Mouse (Mus musculus) MEL (cell line): ENCODE data around the gene Pgm3. TPM values are rescaled to one million over a fixed set of nuclear protein-coding genes. Genes with fewer than 3 reads are reported as not detected.

Experiments
- DNase-seq: peaks from one replicate; pipeline ENCODE4 v3.0.0; 2011; ENCODE audit warnings: low read depth, low spot score
- H3K27ac ChIP-seq: 2 replicates; pipeline ENCODE4 v1.5.1; 2012; ENCODE audit warnings: low read depth, mild to moderate bottlenecking, control low read depth, low read length, moderate library complexity; ENCODE audit not compliant: control insufficient read depth
- H3K27me3 ChIP-seq, 2 experiments: fragments of 150-350 bp in 1 of 2; sonication (generic) in 1 of 2; 2 replicates each; pipeline ENCODE4 v1.6.1; 2012; ENCODE audit warnings: low read length in 2 of 2, mild to moderate bottlenecking in 2 of 2, improper control_type of control experiment in 1 of 2, moderate library complexity in 1 of 2; ENCODE audit not compliant: insufficient read depth in 2 of 2, control insufficient read depth in 1 of 2
- H3K36me3 ChIP-seq, 2 experiments: 2 replicates each; pipeline ENCODE4 v1.6.1; 2012 to 2014; ENCODE audit warnings: low read length in 2 of 2, improper control_type of control experiment in 1 of 2, inconsistent platforms in 1 of 2, mild to moderate bottlenecking in 1 of 2; ENCODE audit not compliant: insufficient read depth in 2 of 2, control insufficient read depth in 1 of 2
- H3K4me1 ChIP-seq, 2 experiments: fragments of 150-350 bp in 1 of 2; sonication (generic) in 1 of 2; 2 replicates each; pipeline ENCODE4 v1.6.1; 2012; ENCODE audit warnings: low read length in 2 of 2, improper control_type of control experiment in 1 of 2, mild to moderate bottlenecking in 1 of 2; ENCODE audit not compliant: insufficient read depth in 2 of 2, control insufficient read depth in 1 of 2
- H3K4me3 ChIP-seq, 2 experiments: fragments of 150-350 bp in 1 of 2; sonication (generic) in 1 of 2; 2 replicates each; pipeline ENCODE4 v1.5.1; 2012; ENCODE audit warnings: low read depth in 2 of 2, low read length in 2 of 2, mild to moderate bottlenecking in 2 of 2, moderate library complexity in 2 of 2, control low read depth in 1 of 2, improper control_type of control experiment in 1 of 2; ENCODE audit not compliant: control insufficient read depth in 1 of 2, insufficient read depth in 1 of 2
- H3K79me2 ChIP-seq: 2 replicates; pipeline ENCODE4 v1.6.1; 2012; ENCODE audit warnings: mild to moderate bottlenecking, low read length, moderate library complexity; ENCODE audit not compliant: control insufficient read depth, poor library complexity, insufficient read depth
- H3K9ac ChIP-seq: 2 replicates; pipeline ENCODE4 v1.6.1; 2012; ENCODE audit warnings: low read depth, mild to moderate bottlenecking, control low read depth, low read length, moderate library complexity; ENCODE audit not compliant: control insufficient read depth, poor library complexity, severe bottlenecking
- H3K9me3 ChIP-seq: fragments of 150-350 bp; sonication (generic); replicated peaks from 2 replicates; pipeline ENCODE4 v1.6.1; 2012; ENCODE audit warnings: mild to moderate bottlenecking, low read length, improper control_type of control experiment, moderate library complexity; ENCODE audit not compliant: insufficient read depth
- BHLHE40 ChIP-seq: IDR thresholded peaks from 2 replicates; pipeline ENCODE4 v1.6.1; 2012; ENCODE audit warnings: low read depth, mild to moderate bottlenecking, inconsistent platforms, low read length, improper control_type of control experiment, borderline replicate concordance
- CTCF ChIP-seq, 3 experiments: IDR thresholded peaks in 2 of 3; conservative IDR thresholded peaks in 1 of 3; 2 replicates each; pipeline ENCODE4 v1.5.1; 2011 to 2012; ENCODE audit warnings: low read length in 3 of 3, low read depth in 2 of 3, mild to moderate bottlenecking in 2 of 3, improper control_type of control experiment in 1 of 3, inconsistent platforms in 1 of 3, mixed read lengths in 1 of 3, moderate library complexity in 1 of 3; ENCODE audit not compliant: control insufficient read depth in 1 of 3, insufficient read depth in 1 of 3, poor library complexity in 1 of 3, severe bottlenecking in 1 of 3
- E2F4 ChIP-seq: IDR thresholded peaks from 2 replicates; pipeline ENCODE4 v1.6.1; 2011; ENCODE audit warnings: low read depth, low read length, improper control_type of control experiment, borderline replicate concordance
- ELF1 ChIP-seq: IDR thresholded peaks from 2 replicates; pipeline ENCODE4 v1.6.1; 2014; ENCODE audit warnings: low read depth, mild to moderate bottlenecking, inconsistent platforms, low read length, improper control_type of control experiment, moderate library complexity
- GABPA ChIP-seq: IDR thresholded peaks from 2 replicates; pipeline ENCODE4 v1.6.1; 2012; ENCODE audit warnings: low read depth, mild to moderate bottlenecking, inconsistent platforms, low read length, improper control_type of control experiment, moderate library complexity
- HCFC1 ChIP-seq: IDR thresholded peaks from 2 replicates; pipeline ENCODE4 v1.6.1; 2012; ENCODE audit warnings: low read depth, mild to moderate bottlenecking, inconsistent platforms, low read length, improper control_type of control experiment, moderate library complexity
- JUND ChIP-seq: IDR thresholded peaks from 2 replicates; pipeline ENCODE4 v1.6.1; 2011; ENCODE audit warnings: low read depth, mild to moderate bottlenecking, improper control_type of control experiment, low read length
- KAT2A ChIP-seq: conservative IDR thresholded peaks from 2 replicates; pipeline ENCODE4 v1.6.1; 2012; ENCODE audit warnings: low read depth, low read length, improper control_type of control experiment, inconsistent platforms
- MEF2A ChIP-seq: IDR thresholded peaks from 2 replicates; pipeline ENCODE4 v1.6.1; 2014; ENCODE audit warnings: low read depth, mild to moderate bottlenecking, inconsistent platforms, low read length, improper control_type of control experiment; ENCODE audit not compliant: poor library complexity, insufficient replicate concordance, severe bottlenecking; ENCODE audit errors: extremely low read depth
- MYB ChIP-seq: IDR thresholded peaks from 2 replicates; pipeline ENCODE4 v1.6.1; 2011; ENCODE audit warnings: mild to moderate bottlenecking, low read depth, low read length, improper control_type of control experiment
- MYC ChIP-seq: IDR thresholded peaks from 2 replicates; pipeline ENCODE4 v1.6.1; 2011; ENCODE audit warnings: low read depth, mild to moderate bottlenecking, low read length, improper control_type of control experiment, moderate library complexity
- POLR2A ChIP-seq, 2 experiments: IDR thresholded peaks; 2 replicates each; pipeline ENCODE4 v1.6.1; 2011 to 2012; ENCODE audit warnings: low read length in 2 of 2, mild to moderate bottlenecking in 2 of 2, control low read depth in 1 of 2, improper control_type of control experiment in 1 of 2, low read depth in 1 of 2, moderate library complexity in 1 of 2; ENCODE audit not compliant: control insufficient read depth in 1 of 2, insufficient read depth in 1 of 2, poor library complexity in 1 of 2
- POLR2AphosphoS2 ChIP-seq: IDR thresholded peaks from 2 replicates; pipeline ENCODE4 v1.6.1; 2011; ENCODE audit warnings: low read length, improper control_type of control experiment
- POLR2AphosphoS5 ChIP-seq: IDR thresholded peaks from 2 replicates; pipeline ENCODE4 v1.6.1; 2012; ENCODE audit warnings: low read depth, borderline replicate concordance, mild to moderate bottlenecking, inconsistent platforms, low read length, moderate library complexity, mixed read lengths
- RAD21 ChIP-seq: IDR thresholded peaks from 2 replicates; pipeline ENCODE4 v1.6.1; 2011; ENCODE audit warnings: mild to moderate bottlenecking, low read depth, low read length, improper control_type of control experiment
- RCOR1 ChIP-seq: IDR thresholded peaks from 2 replicates; pipeline ENCODE4 v1.6.1; 2012; ENCODE audit warnings: low read depth, mild to moderate bottlenecking, inconsistent platforms, low read length, improper control_type of control experiment
- SIN3A ChIP-seq: IDR thresholded peaks from 2 replicates; pipeline ENCODE4 v1.6.1; 2012; ENCODE audit warnings: low read length, improper control_type of control experiment, inconsistent platforms
- SMC3 ChIP-seq: IDR thresholded peaks from 2 replicates; pipeline ENCODE4 v1.6.1; 2011; ENCODE audit warnings: low read depth, low read length, improper control_type of control experiment
- TAL1 ChIP-seq: IDR thresholded peaks from 2 replicates; pipeline ENCODE4 v1.6.1; 2012; ENCODE audit warnings: mild to moderate bottlenecking, inconsistent platforms, low read length, moderate library complexity, mixed read lengths
- TBP ChIP-seq: IDR thresholded peaks from 2 replicates; pipeline ENCODE4 v1.8.0; 2011; ENCODE audit warnings: low read depth, low read length, improper control_type of control experiment
- UBTF ChIP-seq: IDR thresholded peaks from 2 replicates; pipeline ENCODE4 v1.6.1; 2012; ENCODE audit warnings: low read depth, mild to moderate bottlenecking, inconsistent platforms, low read length, improper control_type of control experiment, moderate library complexity, borderline replicate concordance; ENCODE audit not compliant: insufficient read depth
- ZC3H11A ChIP-seq: IDR thresholded peaks from 2 replicates; pipeline ENCODE4 v1.6.1; 2012; ENCODE audit warnings: low read depth, mild to moderate bottlenecking, inconsistent platforms, low read length, improper control_type of control experiment
- ZMIZ1 ChIP-seq: IDR thresholded peaks from 2 replicates; pipeline ENCODE4 v1.6.1; 2012; ENCODE audit warnings: low read depth, mild to moderate bottlenecking, inconsistent platforms, low read length, improper control_type of control experiment, moderate library complexity
- ZNF384 ChIP-seq: IDR thresholded peaks from 2 replicates; pipeline ENCODE4 v1.6.1; 2012; ENCODE audit warnings: low read depth, mild to moderate bottlenecking, inconsistent platforms, low read length, improper control_type of control experiment
- polyA plus RNA-seq, 2 experiments: library from polyadenylated mRNA; stranded (reverse) in 1 of 2; unstranded in 1 of 2; fragments of >175 nt in 1 of 2; fragments of >200 nt in 1 of 2; gene quantifications; 2 replicates each; pipeline versions ENCODE4 v1.2.1 to v1.2.4; 2012; ENCODE audit warnings: low replicate concordance in 2 of 2, low read depth in 1 of 2; ENCODE audit not compliant: insufficient read length in 2 of 2, insufficient read depth in 1 of 2, missing spikeins in 1 of 2
- total RNA-seq: library from RNA; depleted of rRNA; stranded (reverse); fragments of 300-350 nt; gene quantifications from 2 replicates; pipeline ENCODE4 v1.2.3, GENCODE M21; 2012

Gene Pgm3
- total and polyA plus RNA-seq, 3 experiments, result 10.2 to 10.9 TPM; not detected in 1

DNA sequence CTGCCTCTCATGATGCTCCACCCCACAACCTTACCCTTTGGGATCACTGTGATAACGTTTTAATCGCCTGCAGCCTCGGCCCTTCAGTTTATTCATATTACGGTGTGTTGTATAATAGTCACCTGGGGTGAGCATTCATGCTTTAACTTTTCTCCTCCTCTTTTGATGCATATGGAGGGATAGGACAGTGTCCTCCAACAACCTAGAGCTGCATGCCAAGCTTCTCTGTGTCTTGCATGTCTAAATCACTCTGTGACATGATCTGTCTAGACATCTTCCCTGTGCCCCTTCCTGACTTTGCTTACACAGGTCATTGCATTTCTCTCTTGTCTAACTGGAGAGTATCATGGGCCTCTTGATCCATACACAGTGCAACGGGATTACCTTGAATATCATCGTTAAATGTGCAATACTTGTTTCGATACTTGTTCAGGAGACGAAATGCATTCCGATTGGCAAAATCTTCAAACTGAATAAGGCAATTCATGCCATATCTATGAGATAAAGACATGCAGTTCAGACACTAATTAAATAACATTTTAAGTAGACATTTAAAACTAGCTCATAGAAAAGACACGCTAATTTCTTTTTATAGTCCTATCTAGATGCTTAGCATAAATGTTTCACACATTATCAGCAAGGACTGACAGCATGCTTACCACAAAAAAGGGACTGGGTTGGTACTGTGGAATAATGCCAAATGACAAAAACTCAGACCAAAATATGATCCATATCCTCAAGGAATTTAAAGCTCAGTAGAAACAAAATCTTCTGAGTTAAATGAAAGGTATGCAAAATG, 47.9 kb upstream of the Pgm3 start:
- no peaks in the 10 kb centered on the region for H3K4me1 ChIP-seq
- H3K36me3 ChIP-seq, result peaks cover 0 to 6% of the 10 kb centered on the region in 2 experiments; a peak in 2 of 4 replicates
- H3K27ac ChIP-seq, result no peak overlapping the region
- H3K79me2 ChIP-seq, result no peaks in the 10 kb centered on the region
- no peaks in the 10 kb centered on the region for H3K27me3 ChIP-seq
- no peak overlapping the region for H3K9ac ChIP-seq
- TF ChIP-seq POLR2AphosphoS5 (no peak), UBTF (no peak), CTCF (IDR thresholded peaks at IDR 0.05 in 2 of 3, conservative IDR thresholded peaks at IDR 0.05 in 1 of 3; ENCODE audit: control insufficient read depth in 1 of 3, insufficient read depth in 1 of 3, low read depth in 2 of 3, low read length in 3 of 3, poor library complexity in 1 of 3, severe bottlenecking in 1 of 3) (no peak), MYC (no peak), ZMIZ1 (no peak), HCFC1 (no peak), ZNF384 (no peak), TAL1 (no peak), ZC3H11A (no peak), JUND (no peak), RCOR1 (no peak), MEF2A (no peak), POLR2AphosphoS2 (no peak), SIN3A (no peak), ELF1 (no peak), SMC3 (no peak)
- no peak overlapping the region for H3K4me3 ChIP-seq
- H3K9me3 ChIP-seq, result no peaks in the 10 kb centered on the region
- no peak for DNase-seq

DNA sequence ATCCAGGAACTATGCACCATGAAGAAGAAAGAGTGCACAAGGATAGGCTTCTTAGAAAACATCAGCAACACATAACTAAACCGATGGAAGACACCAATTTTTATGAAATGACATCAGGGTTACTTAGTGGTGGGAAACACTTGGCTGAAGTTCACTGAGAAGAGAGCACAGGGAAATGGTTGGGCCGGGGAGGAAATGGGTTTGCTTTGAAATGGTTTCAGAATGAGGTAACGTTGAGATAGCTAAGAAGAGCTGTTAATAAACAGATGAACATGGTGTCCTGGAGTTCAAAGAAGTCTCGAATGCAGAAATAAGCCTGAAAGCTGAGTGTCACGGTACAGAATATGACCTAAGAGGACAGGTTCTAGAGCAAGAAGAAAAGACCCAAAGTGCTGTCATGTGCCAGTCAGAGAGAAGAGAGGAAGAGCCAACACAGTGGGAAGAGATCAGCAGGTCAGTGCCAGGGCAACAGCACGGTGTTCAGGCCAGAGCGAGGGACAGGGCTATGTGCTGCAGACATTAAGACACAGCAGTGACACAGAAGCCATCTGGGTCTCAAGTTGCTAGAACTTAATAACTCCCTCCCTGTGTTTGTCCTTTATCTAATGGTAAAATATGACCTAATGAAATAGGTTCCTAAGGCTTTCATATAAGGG, 46.3 kb upstream of the Pgm3 start:
- Histone ChIP-seq H3K4me1 (no peaks in the 10 kb centered on the region), H3K9ac (no peak overlapping the region), H3K27ac (no peak overlapping the region), H3K9me3 (no peaks in the 10 kb centered on the region), H3K27me3 (no peaks in the 10 kb centered on the region), H3K4me3 (no peak overlapping the region), H3K36me3 (peaks cover 0 to 10% of the 10 kb centered on the region in 2 experiments; a peak in 2 of 4 replicates), H3K79me2 (no peaks in the 10 kb centered on the region)
- TF ChIP-seq RCOR1 (no peak), POLR2AphosphoS5 (no peak), TAL1 (no peak), POLR2A (IDR thresholded peaks at IDR 0.05; ENCODE audit: control insufficient read depth in 1 of 2, insufficient read depth in 1 of 2, low read depth in 1 of 2, low read length in 2 of 2, poor library complexity in 1 of 2) (no peak), BHLHE40 (no peak), RAD21 (no peak), KAT2A (no peak), MYB (no peak), ZC3H11A (no peak), SMC3 (no peak), TBP (no peak), MYC (no peak), GABPA (no peak), JUND (no peak), E2F4 (no peak), CTCF (IDR thresholded peaks at IDR 0.05 in 2 of 3, conservative IDR thresholded peaks at IDR 0.05 in 1 of 3; ENCODE audit: control insufficient read depth in 1 of 3, insufficient read depth in 1 of 3, low read depth in 2 of 3, low read length in 3 of 3, poor library complexity in 1 of 3, severe bottlenecking in 1 of 3) (no peak)
- DNase-seq, result no peak
